Mouse (Mus musculus) lung, postnatal 0 days (tissue): Measurements from ENCODE around the gene Serpinf2.

Experiments
- CTCF ChIP-seq: IDR thresholded peaks from 2 replicates; pipeline ENCODE4 v1.5.1; 2016; ENCODE audit warnings: antibody characterized with exemption, mild to moderate bottlenecking
- EP300 ChIP-seq: IDR thresholded peaks from 2 replicates; pipeline ENCODE4 v1.6.1; 2016; ENCODE audit warnings: antibody characterized with exemption, mild to moderate bottlenecking, control low read depth

GRCm38 (mm10) chr11:75450936-75451335, 11.5 kb upstream of the Serpinf2 start:
- TF ChIP-seq CTCF (no peak), EP300 (no peak)
